Mouse (Mus musculus) neutrophil, adult 5-6 weeks (primary cell): ENCODE data around the gene Plekhg3. TPM values are rescaled to one million over a fixed set of nuclear protein-coding genes. Genes with fewer than 3 reads are reported as not detected.

Experiments used
- ATAC-seq: fragments of 151-379, 151-347 bp; 2 replicates; pipeline ENCODE4 v1.8.0; 2017; ENCODE audit warnings: mild to moderate bottlenecking, moderate TSS enrichment; ENCODE audit not compliant: insufficient number of reproducible peaks, poor library complexity, low FRiP score, severe bottlenecking; ENCODE audit errors: extremely low read depth
- total RNA-seq: library from RNA; stranded (forward); fragments of 200-1000 nt; gene quantifications from 2 replicates; pipeline ENCODE4 v1.2.3, GENCODE M21; 2017

The Plekhg3 gene
- total RNA-seq, 1 experiment from 2014 or later, result 47.4 TPM

DNA sequence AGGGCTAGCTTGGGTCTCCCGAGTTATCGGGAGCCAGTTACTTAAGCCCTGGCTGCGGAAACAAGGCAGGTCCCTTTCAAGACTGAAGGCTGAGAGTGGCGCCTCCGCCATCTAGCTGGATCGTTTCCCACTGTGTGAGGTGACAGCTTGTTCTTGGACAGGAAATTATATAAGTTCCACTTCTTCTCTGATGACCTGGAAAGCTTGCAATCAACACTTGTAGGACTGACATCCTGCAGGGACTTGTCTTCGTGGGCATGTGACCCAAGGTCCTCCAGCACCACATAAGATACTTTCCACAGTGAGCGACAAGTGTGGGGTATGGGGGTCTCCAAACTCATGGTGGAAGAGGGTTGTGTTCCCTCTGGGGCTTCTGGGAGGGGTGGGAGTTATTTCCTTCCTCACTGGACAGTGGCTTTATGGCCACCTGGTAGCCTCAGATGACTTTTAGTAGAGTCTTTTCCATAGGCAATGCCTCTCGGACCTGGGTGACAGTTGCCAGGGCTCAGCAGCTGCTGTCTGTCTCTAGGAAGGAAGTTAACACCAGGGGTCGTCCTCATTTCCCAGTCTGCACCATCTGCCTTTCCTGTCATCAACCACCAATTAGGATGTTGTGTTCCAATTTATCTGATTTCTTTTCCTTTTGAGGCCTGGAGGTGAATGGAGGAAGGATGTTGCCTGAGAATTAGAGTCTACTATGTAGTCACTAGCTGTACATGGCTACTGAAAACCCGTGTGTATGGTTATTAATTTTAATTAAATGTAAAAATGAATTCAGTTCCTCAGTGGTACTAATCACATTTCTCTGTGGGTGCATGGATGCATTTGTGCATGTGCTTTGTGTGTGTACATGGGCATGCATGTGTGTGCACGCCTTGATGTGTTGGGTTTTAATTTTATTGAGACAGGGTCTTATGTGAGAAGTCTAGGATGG is 11.5 kb upstream of the Plekhg3 start:
- ATAC-seq, result no peak

GRCm38 (mm10) chr12:76523654-76524053 is 7.0 kb upstream of the Plekhg3 start:
- no peak for ATAC-seq

DNA sequence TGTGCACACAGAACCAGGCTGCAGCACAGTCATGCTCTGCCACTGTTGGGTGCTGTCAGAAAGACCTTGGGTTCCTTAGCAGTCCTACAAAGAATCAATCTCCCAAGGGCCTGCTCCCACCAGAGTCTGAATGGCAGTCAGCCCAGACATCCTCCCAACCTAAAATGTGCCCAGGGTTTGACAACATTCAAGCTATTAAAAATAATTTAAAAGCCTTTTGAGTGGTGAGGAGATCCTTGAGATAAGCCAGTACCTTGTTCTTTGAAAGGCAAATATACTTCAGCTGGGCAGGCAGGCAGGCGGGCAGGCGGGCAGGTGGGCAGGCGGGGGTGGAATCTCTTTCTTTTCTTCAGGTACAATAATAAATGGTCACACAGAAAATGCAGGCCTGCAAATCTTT is 5.8 kb upstream of the Plekhg3 start:
- ATAC-seq, result no peak

- ATAC-seq, result peak; percentile 94
These were observed 3.3 kb upstream of the Plekhg3 start for GRCm38 (mm10) chr12:76527245-76527881.

DNA sequence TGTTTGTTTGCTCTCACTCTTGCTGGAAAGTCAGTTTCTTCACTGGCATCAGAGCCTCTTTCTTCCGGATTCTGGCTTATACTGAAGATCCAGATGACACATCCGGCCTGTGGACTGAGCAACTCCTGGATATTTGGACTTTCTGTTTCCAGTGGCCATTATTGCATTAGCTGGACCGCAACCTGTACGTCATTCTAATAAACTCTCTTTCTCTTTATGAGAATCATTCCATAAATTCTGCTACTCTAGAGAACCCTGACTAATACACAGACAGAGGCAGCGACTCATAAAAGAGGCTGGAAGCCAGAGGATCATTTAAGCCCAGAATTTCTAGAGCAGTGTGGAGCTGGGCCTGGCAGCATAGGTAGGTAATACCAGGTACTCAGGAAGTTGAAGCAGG is 1.9 kb upstream of the Plekhg3 start:
- ATAC-seq, result no peak

DNA sequence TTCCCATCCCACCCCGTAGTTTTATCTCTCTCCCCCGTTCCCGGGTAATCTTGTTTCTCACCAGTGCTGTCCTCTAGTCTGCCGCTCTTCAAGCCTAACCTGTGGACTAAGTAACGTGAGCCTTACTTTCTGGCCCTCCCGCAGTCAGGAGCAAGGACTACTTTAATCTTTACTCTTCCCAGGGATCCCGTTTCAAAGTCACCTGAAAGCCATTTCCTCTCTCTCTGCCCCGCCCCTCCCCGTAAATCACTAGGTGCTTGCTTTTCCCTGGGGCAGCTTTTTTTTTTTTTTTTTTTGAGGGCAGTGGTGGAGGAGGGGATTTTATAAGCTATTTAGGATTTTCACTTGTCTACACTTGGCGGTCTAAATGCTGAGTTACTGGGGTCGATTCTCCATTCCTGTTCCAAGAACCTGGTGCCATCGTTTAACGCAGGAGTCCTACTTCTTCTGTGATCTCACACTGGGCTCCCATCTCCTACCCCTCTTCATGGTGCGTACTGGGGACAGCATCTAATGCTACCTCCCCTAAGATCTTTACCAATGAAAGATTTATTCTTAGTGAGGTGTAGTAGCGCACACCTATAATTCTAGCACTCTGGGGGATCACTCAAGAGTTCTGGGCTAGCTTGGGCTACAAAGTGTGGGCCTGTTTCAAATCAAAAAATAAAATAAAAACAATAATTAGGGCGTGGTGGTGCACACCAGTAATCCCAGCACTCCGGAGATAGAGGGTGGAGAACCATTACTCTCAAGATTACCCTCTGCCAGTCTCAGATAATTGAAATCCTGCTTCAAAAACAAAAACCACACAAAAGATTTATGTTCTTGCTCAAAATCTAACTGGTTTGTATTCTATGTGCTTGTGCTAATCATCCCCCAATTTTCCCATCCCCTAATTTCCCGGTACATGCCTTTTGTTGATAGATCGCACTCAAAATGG is 1.6 kb downstream of the Plekhg3 start:
- ATAC-seq, result no peak

- ATAC-seq, result no peak
These were observed 2.3 kb downstream of the Plekhg3 start for GRCm38 (mm10) chr12:76532926-76533376.

GRCm38 (mm10) chr12:76533377-76534222 is 2.9 kb downstream of the Plekhg3 start:
- ATAC-seq, result 0 out of 2 replicates have a peak, but pooled peaks have one; percentile 16

DNA sequence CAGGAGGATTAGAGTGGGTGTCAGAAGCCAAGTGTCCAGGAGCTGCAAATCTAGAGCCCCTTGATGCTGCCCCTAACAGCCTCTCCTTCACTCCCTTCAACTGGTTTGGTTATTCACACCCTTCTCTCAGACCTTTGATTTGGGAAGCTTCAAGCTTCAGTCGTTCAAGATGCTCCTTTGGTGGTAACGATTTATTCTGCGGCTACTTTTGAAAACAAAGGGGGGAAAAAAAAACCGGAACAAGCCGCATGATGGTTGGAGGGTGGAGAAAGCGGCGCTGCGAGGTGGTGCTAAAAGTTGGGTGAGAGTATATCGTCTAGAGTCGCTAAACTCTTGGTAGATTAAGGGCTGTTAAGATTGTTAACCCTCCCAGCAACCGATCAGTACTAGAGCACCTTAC is 3.5 kb downstream of the Plekhg3 start:
- no peak for ATAC-seq

- ATAC-seq, result no peak
These were observed 4.1 kb downstream of the Plekhg3 start for GRCm38 (mm10) chr12:76534641-76535283.

GRCm38 (mm10) chr12:76535471-76535900 is 4.8 kb downstream of the Plekhg3 start:
- no peak for ATAC-seq

GRCm38 (mm10) chr12:76536591-76537153 is 6.0 kb downstream of the Plekhg3 start:
- no peak for ATAC-seq

GRCm38 (mm10) chr12:76537434-76537833 is 6.7 kb downstream of the Plekhg3 start:
- ATAC-seq, result peak; percentile 84

DNA sequence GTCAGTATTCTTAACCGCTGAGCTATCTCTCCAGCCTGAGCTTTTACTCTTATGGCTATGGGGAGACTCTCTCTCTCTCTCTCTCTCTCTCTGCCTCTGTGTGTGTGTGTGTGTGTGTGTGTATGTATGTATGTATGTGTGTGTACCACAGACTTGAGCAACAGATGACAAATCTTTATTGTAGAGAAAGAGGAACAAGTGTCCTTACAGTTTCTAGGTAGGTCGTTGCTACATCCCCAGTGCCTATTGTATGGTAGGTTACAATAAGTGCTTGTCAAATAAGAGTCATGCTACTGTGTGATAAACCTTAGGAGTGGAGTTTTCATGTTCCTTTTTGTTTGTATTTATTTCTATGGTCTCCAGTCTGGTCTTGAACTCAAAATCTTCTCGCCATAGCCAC is 9.5 kb downstream of the Plekhg3 start:
- peak; percentile 70 for ATAC-seq

GRCm38 (mm10) chr12:76540701-76541221 is 10.1 kb downstream of the Plekhg3 start:
- ATAC-seq, result no peak

- ATAC-seq, result no peak
These were observed 10.8 kb downstream of the Plekhg3 start for GRCm38 (mm10) chr12:76541475-76541874.

- no peak for ATAC-seq
These were observed 11.2 kb downstream of the Plekhg3 start for GRCm38 (mm10) chr12:76541879-76542278.
